ENCODE assay signal across 8 mouse cellular contexts in genomic region chr8:3467886-3468545, GRCm38 (mm10). TPM values are rescaled to one million over a fixed set of nuclear protein-coding genes. Genes with fewer than 3 reads are reported as not detected.
A peak's percentile ranks its signal among the peaks of the same experiment; 100 is the strongest.
DNase-seq lines count a peak whose midpoint lies in the region; ATAC-seq and TF ChIP-seq lines count a peak whose summit lies in the region.

No protein-coding gene starts in this region.

- no peak for TF ChIP-seq EP300 in lung, postnatal 0 days (IDR thresholded peaks at IDR 0.05)

- peak overlapping the region; percentile 70 for H3K4me2 ChIP-seq in lung, postnatal 0 days (replicated peaks; ENCODE audit: low read depth, low read length)
- peak overlapping the region; percentile 72 for H3K4me2 ChIP-seq in embryonic facial prominence, embryonic 14.5 days (ENCODE audit: low read depth, low read length)
- H3K4me2 ChIP-seq in intestine, postnatal 0 days (replicated peaks; ENCODE audit: low read depth): peak overlapping the region; percentile 71
- H3K4me2 ChIP-seq in neural tube, embryonic 15.5 days: peak overlapping the region; percentile 67

- H3K4me1 ChIP-seq in lung, postnatal 0 days (ENCODE audit: insufficient read depth, low read depth, low read length): peaks cover 6% of the 10 kb centered on the region; the same call in 1 of the 2 replicates
- peaks cover 7% of the 10 kb centered on the region; the same call in 1 of the 2 replicates for H3K4me1 ChIP-seq in embryonic facial prominence, embryonic 14.5 days (ENCODE audit: control insufficient read depth, insufficient read depth, low read length)
- H3K4me1 ChIP-seq in intestine, postnatal 0 days (replicated peaks; ENCODE audit: control insufficient read depth, insufficient read depth, low read length): peaks cover 4% of the 10 kb centered on the region; the same call in 1 of the 2 replicates
- peaks cover 12% of the 10 kb centered on the region for H3K4me1 ChIP-seq in neural tube, embryonic 15.5 days

- peak overlapping the region; percentile 51 for H3K4me3 ChIP-seq in lung, postnatal 0 days (ENCODE audit: low read depth, low read length)
- H3K4me3 ChIP-seq in embryonic facial prominence, embryonic 14.5 days (ENCODE audit: low read depth, low read length): peak overlapping the region; percentile 49
- peak overlapping the region; percentile 57 for H3K4me3 ChIP-seq in intestine, postnatal 0 days (ENCODE audit: low read depth, low read length)
- peak overlapping the region; percentile 48 for H3K4me3 ChIP-seq in neural tube, embryonic 15.5 days (replicated peaks)

- H3K36me3 ChIP-seq in lung, postnatal 0 days (ENCODE audit: insufficient read depth, low read length): no peaks in the 10 kb centered on the region
- H3K36me3 ChIP-seq in embryonic facial prominence, embryonic 14.5 days (ENCODE audit: control insufficient read depth, insufficient read depth, low read length): no peaks in the 10 kb centered on the region; the same call in 1 of the 2 replicates
- no peaks in the 10 kb centered on the region; the same call in 1 of the 2 replicates for H3K36me3 ChIP-seq in intestine, postnatal 0 days (ENCODE audit: control insufficient read depth, insufficient read depth)
- H3K36me3 ChIP-seq in neural tube, embryonic 15.5 days: no peaks in the 10 kb centered on the region

- WGBS in lung, postnatal 0 days: 52% methylated on average over 9 of the region's 9 CpGs
- WGBS in embryonic facial prominence, embryonic 14.5 days: 77% methylated on average over 6 of the region's 9 CpGs
- WGBS in intestine, postnatal 0 days: 49% methylated on average over 9 of the region's 9 CpGs
- 57% methylated on average over 9 of the region's 9 CpGs for WGBS in neural tube, embryonic 15.5 days

- no peak for ATAC-seq in lung, postnatal 0 days
- no peak; the same call in 1 of the 2 replicates for ATAC-seq in embryonic facial prominence, embryonic 14.5 days (ENCODE audit: low read depth)
- ATAC-seq in intestine, postnatal 0 days: no peak
- ATAC-seq in neural tube, embryonic 15.5 days (ENCODE audit: low FRiP score): peak; percentile 21

- peak overlapping the region; percentile 48; the same call in 1 of the 2 replicates for H3K9ac ChIP-seq in lung, postnatal 0 days (replicated peaks; ENCODE audit: low read depth)
- H3K9ac ChIP-seq in embryonic facial prominence, embryonic 14.5 days (ENCODE audit: low read depth, low read length): peak overlapping the region; percentile 69
- H3K9ac ChIP-seq in intestine, postnatal 0 days (ENCODE audit: low read depth, low read length): no peak overlapping the region
- H3K9ac ChIP-seq in neural tube, embryonic 15.5 days (replicated peaks): peak overlapping the region; percentile 54

- no peaks in the 10 kb centered on the region for H3K27me3 ChIP-seq in lung, postnatal 0 days (replicated peaks; ENCODE audit: insufficient read depth, low read length)
- H3K27me3 ChIP-seq in embryonic facial prominence, embryonic 14.5 days (replicated peaks; ENCODE audit: control insufficient read depth, insufficient read depth, low read length): no peaks in the 10 kb centered on the region
- no peaks in the 10 kb centered on the region for H3K27me3 ChIP-seq in intestine, postnatal 0 days (replicated peaks; ENCODE audit: control insufficient read depth, insufficient read depth, low read length)
- H3K27me3 ChIP-seq in neural tube, embryonic 15.5 days (replicated peaks): no peaks in the 10 kb centered on the region

- no peaks in the 10 kb centered on the region for H3K9me3 ChIP-seq in lung, postnatal 0 days (ENCODE audit: low read length)
- H3K9me3 ChIP-seq in embryonic facial prominence, embryonic 14.5 days (ENCODE audit: control insufficient read depth, low read length): no peaks in the 10 kb centered on the region
- H3K9me3 ChIP-seq in intestine, postnatal 0 days (ENCODE audit: control insufficient read depth): no peaks in the 10 kb centered on the region
- no peaks in the 10 kb centered on the region for H3K9me3 ChIP-seq in neural tube, embryonic 15.5 days (replicated peaks)

- no peak for TF ChIP-seq CTCF in lung, postnatal 0 days (IDR thresholded peaks at IDR 0.05)
- TF ChIP-seq CTCF in intestine, postnatal 0 days (IDR thresholded peaks at IDR 0.05; ENCODE audit: low read depth): no peak

- peak overlapping the region; percentile 73; the same call in 1 of the 2 replicates for H3K27ac ChIP-seq in lung, postnatal 0 days (ENCODE audit: low read length)
- peak overlapping the region; percentile 68 for H3K27ac ChIP-seq in embryonic facial prominence, embryonic 14.5 days (replicated peaks; ENCODE audit: low read depth, low read length)
- H3K27ac ChIP-seq in intestine, postnatal 0 days (ENCODE audit: low read depth, low read length): peak overlapping the region; percentile 75
- H3K27ac ChIP-seq in neural tube, embryonic 15.5 days (replicated peaks): peak overlapping the region; percentile 82

- no peak for DNase-seq in lung, postnatal 0 days (ENCODE audit: low spot score)
- DNase-seq in lung, postnatal 4 days: no peak
- DNase-seq in embryonic facial prominence, embryonic 14.5 days (ENCODE audit: low spot score): no peak
- no peak for DNase-seq in right cerebral cortex, adult 18-20 months
- no peak for DNase-seq in cerebellum, adult 8-10 months
- no peak for DNase-seq in cerebellum, postnatal 36 days

RNA-seq across cellular contexts. Expression of gene Pex11g, which starts 0.5 kb away (rescaled TPM):
- 7.8 and 9.1 TPM in 2 replicates for polyA plus RNA-seq in lung, postnatal 0 days (2015; fragmentation: Nextera tagmentation; extraction: Ambion mirVana)
- polyA plus RNA-seq in embryonic facial prominence, embryonic 14.5 days (2014; fragmentation: Nextera tagmentation; extraction: Ambion mirVana): 3.4 and 4.5 TPM in 2 replicates
- 14.3 and 14.9 TPM in 2 replicates for polyA plus RNA-seq in intestine, postnatal 0 days (2015; fragmentation: Nextera tagmentation; extraction: Ambion mirVana)
- 4.0 and 5.7 TPM in 2 replicates for polyA plus RNA-seq in neural tube, embryonic 15.5 days (2015; fragmentation: Nextera tagmentation; extraction: Ambion mirVana)

RNA-seq across cellular contexts. Expression of gene Tex45, which starts 2.6 kb away (rescaled TPM):
- polyA plus RNA-seq in lung, postnatal 0 days (2015; fragmentation: Nextera tagmentation; extraction: Ambion mirVana): not detected in 2 replicates
- polyA plus RNA-seq in embryonic facial prominence, embryonic 14.5 days (2014; fragmentation: Nextera tagmentation; extraction: Ambion mirVana): 0.18 TPM in 1 of 2 replicates, not detected in the other
- polyA plus RNA-seq in intestine, postnatal 0 days (2015; fragmentation: Nextera tagmentation; extraction: Ambion mirVana): not detected in 2 replicates
- 0.50 and 0.61 TPM in 2 replicates for polyA plus RNA-seq in neural tube, embryonic 15.5 days (2015; fragmentation: Nextera tagmentation; extraction: Ambion mirVana)

RNA-seq across cellular contexts. Expression of gene Zfp358, which starts 24.9 kb away (rescaled TPM):
- 29.8 and 31.6 TPM in 2 replicates for polyA plus RNA-seq in lung, postnatal 0 days (2015; fragmentation: Nextera tagmentation; extraction: Ambion mirVana)
- 22.6 and 25.1 TPM in 2 replicates for polyA plus RNA-seq in embryonic facial prominence, embryonic 14.5 days (2014; fragmentation: Nextera tagmentation; extraction: Ambion mirVana)
- 16.5 and 18.1 TPM in 2 replicates for polyA plus RNA-seq in intestine, postnatal 0 days (2015; fragmentation: Nextera tagmentation; extraction: Ambion mirVana)
- polyA plus RNA-seq in neural tube, embryonic 15.5 days (2015; fragmentation: Nextera tagmentation; extraction: Ambion mirVana): 62.7 and 64.3 TPM in 2 replicates

RNA-seq across cellular contexts. Expression of gene Mcoln1, which starts 32.2 kb away (rescaled TPM):
- 38.5 and 40.0 TPM in 2 replicates for polyA plus RNA-seq in lung, postnatal 0 days (2015; fragmentation: Nextera tagmentation; extraction: Ambion mirVana)
- 36.5 and 40.1 TPM in 2 replicates for polyA plus RNA-seq in embryonic facial prominence, embryonic 14.5 days (2014; fragmentation: Nextera tagmentation; extraction: Ambion mirVana)
- 105 and 123 TPM in 2 replicates for polyA plus RNA-seq in intestine, postnatal 0 days (2015; fragmentation: Nextera tagmentation; extraction: Ambion mirVana)
- polyA plus RNA-seq in neural tube, embryonic 15.5 days (2015; fragmentation: Nextera tagmentation; extraction: Ambion mirVana): 97.7 and 106 TPM in 2 replicates

RNA-seq across cellular contexts. Expression of gene Pnpla6, which starts 47.2 kb away (rescaled TPM):
- polyA plus RNA-seq in lung, postnatal 0 days (2015; fragmentation: Nextera tagmentation; extraction: Ambion mirVana): 18.1 and 19.0 TPM in 2 replicates
- 18.2 and 22.0 TPM in 2 replicates for polyA plus RNA-seq in embryonic facial prominence, embryonic 14.5 days (2014; fragmentation: Nextera tagmentation; extraction: Ambion mirVana)
- 36.1 and 43.9 TPM in 2 replicates for polyA plus RNA-seq in intestine, postnatal 0 days (2015; fragmentation: Nextera tagmentation; extraction: Ambion mirVana)
- polyA plus RNA-seq in neural tube, embryonic 15.5 days (2015; fragmentation: Nextera tagmentation; extraction: Ambion mirVana): 42.5 and 44.3 TPM in 2 replicates
